ENCODE assay signal across 8 mouse cellular contexts in genomic region chr17:33928251-33928947, GRCm38 (mm10). TPM values are rescaled to one million over a fixed set of nuclear protein-coding genes. Genes with fewer than 3 reads are reported as not detected.
DNase-seq lines count a peak whose midpoint lies in the region; ATAC-seq and TF ChIP-seq lines count a peak whose summit lies in the region.

No protein-coding gene starts in this region.

- H3K36me3 ChIP-seq in megakaryocyte, embryonic 14.5 days (replicated peaks; ENCODE audit: low read length): peaks cover 76% of the 10 kb centered on the region
- peaks cover 30% of the 10 kb centered on the region for H3K36me3 ChIP-seq in limb, embryonic 14.5 days (ENCODE audit: control insufficient read depth, insufficient read depth, low read length)
- no peaks in the 10 kb centered on the region for H3K36me3 ChIP-seq in stomach, embryonic 16.5 days (ENCODE audit: control insufficient read depth, insufficient read depth, low read length)

- H3K27me3 ChIP-seq in megakaryocyte, embryonic 14.5 days (replicated peaks): no peaks in the 10 kb centered on the region
- no peaks in the 10 kb centered on the region for H3K27me3 ChIP-seq in limb, embryonic 14.5 days (ENCODE audit: control insufficient read depth, insufficient read depth, low read length)
- no peaks in the 10 kb centered on the region for H3K27me3 ChIP-seq in stomach, embryonic 16.5 days (ENCODE audit: control insufficient read depth, insufficient read depth, low read length)

- peaks cover 60% of the 10 kb centered on the region for H3K4me1 ChIP-seq in megakaryocyte, embryonic 14.5 days
- peaks cover 15% of the 10 kb centered on the region for H3K4me1 ChIP-seq in limb, embryonic 14.5 days (ENCODE audit: control insufficient read depth, insufficient read depth, low read length)
- H3K4me1 ChIP-seq in stomach, embryonic 16.5 days (ENCODE audit: control insufficient read depth, insufficient read depth, low read length): peaks cover 19% of the 10 kb centered on the region

- peak overlapping the region; percentile 100 for H3K4me3 ChIP-seq in megakaryocyte, embryonic 14.5 days (replicated peaks)
- peak overlapping the region; percentile 84 for H3K4me3 ChIP-seq in limb, embryonic 14.5 days (replicated peaks; ENCODE audit: low read length)
- H3K4me3 ChIP-seq in stomach, embryonic 16.5 days (replicated peaks; ENCODE audit: low read length): peak overlapping the region; percentile 63

- DNase-seq in cerebellum, adult 11-12 months: peak; percentile 42
- DNase-seq in cerebellum, postnatal 4 days (ENCODE audit: low spot score in 2 of 2): no peak
- no peak for DNase-seq in limb, embryonic 14.5 days (ENCODE audit: low spot score)
- no peak for DNase-seq in adipocyte (ENCODE audit: low spot score)

- ATAC-seq in megakaryocyte, adult 5-6 weeks (ENCODE audit: poor library complexity, severe bottlenecking): no peak
- ATAC-seq in limb, embryonic 14.5 days (ENCODE audit: low FRiP score, low read depth): no peak
- ATAC-seq in stomach, embryonic 16.5 days (ENCODE audit: insufficient read depth, low FRiP score): no peak
- ATAC-seq in erythroid progenitor cell, adult 5-6 weeks (replicated peaks; ENCODE audit: low FRiP score, poor library complexity, severe bottlenecking): no peak

- H3K9ac ChIP-seq in limb, embryonic 14.5 days (ENCODE audit: low read depth, low read length, severe bottlenecking): peak overlapping the region; percentile 72
- H3K9ac ChIP-seq in stomach, embryonic 16.5 days (ENCODE audit: low read length): peak overlapping the region; percentile 82

- H3K4me2 ChIP-seq in limb, embryonic 14.5 days (replicated peaks; ENCODE audit: low read depth, low read length, severe bottlenecking): peak overlapping the region; percentile 98
- peak overlapping the region; percentile 68 for H3K4me2 ChIP-seq in stomach, embryonic 16.5 days (ENCODE audit: low read depth, low read length)

- no peak for TF ChIP-seq POLR2A in limb, embryonic 14.5 days (IDR thresholded peaks at IDR 0.05; ENCODE audit: borderline replicate concordance, extremely low read depth, insufficient read depth, insufficient read length)

- H3K9me3 ChIP-seq in megakaryocyte, embryonic 14.5 days: no peaks in the 10 kb centered on the region
- H3K9me3 ChIP-seq in limb, embryonic 14.5 days (ENCODE audit: control insufficient read depth, low read length): no peaks in the 10 kb centered on the region
- H3K9me3 ChIP-seq in stomach, embryonic 16.5 days (replicated peaks; ENCODE audit: control insufficient read depth, low read length): no peaks in the 10 kb centered on the region

- 57% methylated on average over 21 of the region's 21 CpGs for WGBS in limb, embryonic 14.5 days
- 58% methylated on average over 21 of the region's 21 CpGs for WGBS in stomach, embryonic 16.5 days

- no peak overlapping the region for H3K27ac ChIP-seq in limb, embryonic 14.5 days (replicated peaks; ENCODE audit: low read depth, low read length)
- no peak overlapping the region for H3K27ac ChIP-seq in stomach, embryonic 16.5 days (ENCODE audit: low read length)

RNA-seq across cellular contexts. Expression of gene Rgl2, which starts 0.9 kb away (rescaled TPM):
- 90.4 and 221 TPM in 2 replicates for polyA plus RNA-seq in megakaryocyte, embryonic 14.5 days (2012; ENCODE audit: insufficient read depth, low replicate concordance)
- total RNA-seq in megakaryocyte, adult 5-6 weeks (2015): 33.6 and 38.2 TPM in 2 replicates
- total RNA-seq in megakaryocyte, adult 5-6 weeks (2017): 51.8 and 58.3 TPM in 2 replicates
- polyA plus RNA-seq in limb, embryonic 14.5 days (2012; rRNA removed): 193 and 265 TPM in 2 replicates
- 48.7 and 51.8 TPM in 2 replicates for polyA plus RNA-seq in limb, embryonic 14.5 days (2014; fragmentation: Nextera tagmentation; extraction: Ambion mirVana)
- 43.9 and 44.7 TPM in 2 replicates for polyA plus RNA-seq in stomach, embryonic 16.5 days (2015; fragmentation: Nextera tagmentation; extraction: Ambion mirVana)
- 8.6 and 13.4 TPM in 2 replicates for total RNA-seq in erythroid progenitor cell, adult 5-6 weeks (2015; ENCODE audit: low replicate concordance)
- total RNA-seq in erythroid progenitor cell, adult 5-6 weeks (2017; ENCODE audit: low replicate concordance): 11.3 and 29.0 TPM in 2 replicates

RNA-seq across cellular contexts. Expression of gene Pfdn6, which starts 11.7 kb away (rescaled TPM):
- polyA plus RNA-seq in megakaryocyte, embryonic 14.5 days (2012; ENCODE audit: insufficient read depth, low replicate concordance): 39.4 and 269 TPM in 2 replicates
- total RNA-seq in megakaryocyte, adult 5-6 weeks (2015): 84.1 and 88.3 TPM in 2 replicates
- 148 and 161 TPM in 2 replicates for total RNA-seq in megakaryocyte, adult 5-6 weeks (2017)
- polyA plus RNA-seq in limb, embryonic 14.5 days (2012; rRNA removed): 53.6 and 104 TPM in 2 replicates
- polyA plus RNA-seq in limb, embryonic 14.5 days (2014; fragmentation: Nextera tagmentation; extraction: Ambion mirVana): 135 and 142 TPM in 2 replicates
- 133 and 147 TPM in 2 replicates for polyA plus RNA-seq in stomach, embryonic 16.5 days (2015; fragmentation: Nextera tagmentation; extraction: Ambion mirVana)
- total RNA-seq in erythroid progenitor cell, adult 5-6 weeks (2015; ENCODE audit: low replicate concordance): 52.0 and 68.1 TPM in 2 replicates
- total RNA-seq in erythroid progenitor cell, adult 5-6 weeks (2017; ENCODE audit: low replicate concordance): 40.0 and 109 TPM in 2 replicates

RNA-seq across cellular contexts. Expression of gene Wdr46, which starts 12.1 kb away (rescaled TPM):
- polyA plus RNA-seq in megakaryocyte, embryonic 14.5 days (2012; ENCODE audit: insufficient read depth, low replicate concordance): 58.7 and 64.2 TPM in 2 replicates
- total RNA-seq in megakaryocyte, adult 5-6 weeks (2015): 12.2 and 12.4 TPM in 2 replicates
- 21.6 and 23.7 TPM in 2 replicates for total RNA-seq in megakaryocyte, adult 5-6 weeks (2017)
- 30.5 and 30.9 TPM in 2 replicates for polyA plus RNA-seq in limb, embryonic 14.5 days (2012; rRNA removed)
- 21.6 and 25.0 TPM in 2 replicates for polyA plus RNA-seq in limb, embryonic 14.5 days (2014; fragmentation: Nextera tagmentation; extraction: Ambion mirVana)
- polyA plus RNA-seq in stomach, embryonic 16.5 days (2015; fragmentation: Nextera tagmentation; extraction: Ambion mirVana): 19.0 and 23.1 TPM in 2 replicates
- 3.6 and 11.3 TPM in 2 replicates for total RNA-seq in erythroid progenitor cell, adult 5-6 weeks (2015; ENCODE audit: low replicate concordance)
- total RNA-seq in erythroid progenitor cell, adult 5-6 weeks (2017; ENCODE audit: low replicate concordance): 4.6 and 8.2 TPM in 2 replicates

RNA-seq across cellular contexts. Expression of gene Zbtb22, which starts 12.7 kb away (rescaled TPM):
- 45.3 and 51.7 TPM in 2 replicates for polyA plus RNA-seq in megakaryocyte, embryonic 14.5 days (2012; ENCODE audit: insufficient read depth, low replicate concordance)
- total RNA-seq in megakaryocyte, adult 5-6 weeks (2015): 13.7 and 14.0 TPM in 2 replicates
- total RNA-seq in megakaryocyte, adult 5-6 weeks (2017): 22.0 and 25.8 TPM in 2 replicates
- 27.9 and 34.0 TPM in 2 replicates for polyA plus RNA-seq in limb, embryonic 14.5 days (2012; rRNA removed)
- 10.1 and 10.8 TPM in 2 replicates for polyA plus RNA-seq in limb, embryonic 14.5 days (2014; fragmentation: Nextera tagmentation; extraction: Ambion mirVana)
- 11.4 and 12.5 TPM in 2 replicates for polyA plus RNA-seq in stomach, embryonic 16.5 days (2015; fragmentation: Nextera tagmentation; extraction: Ambion mirVana)
- total RNA-seq in erythroid progenitor cell, adult 5-6 weeks (2015; ENCODE audit: low replicate concordance): 11.7 and 23.8 TPM in 2 replicates
- total RNA-seq in erythroid progenitor cell, adult 5-6 weeks (2017; ENCODE audit: low replicate concordance): 20.3 and 28.8 TPM in 2 replicates

RNA-seq across cellular contexts. Expression of gene Tapbp, which starts 12.7 kb away (rescaled TPM):
- polyA plus RNA-seq in megakaryocyte, embryonic 14.5 days (2012; ENCODE audit: insufficient read depth, low replicate concordance): 362 and 606 TPM in 2 replicates
- 99.7 and 105 TPM in 2 replicates for total RNA-seq in megakaryocyte, adult 5-6 weeks (2015)
- 88.9 and 93.3 TPM in 2 replicates for total RNA-seq in megakaryocyte, adult 5-6 weeks (2017)
- polyA plus RNA-seq in limb, embryonic 14.5 days (2012; rRNA removed): 18.7 and 23.8 TPM in 2 replicates
- 28.9 and 30.5 TPM in 2 replicates for polyA plus RNA-seq in limb, embryonic 14.5 days (2014; fragmentation: Nextera tagmentation; extraction: Ambion mirVana)
- polyA plus RNA-seq in stomach, embryonic 16.5 days (2015; fragmentation: Nextera tagmentation; extraction: Ambion mirVana): 58.4 and 68.7 TPM in 2 replicates
- total RNA-seq in erythroid progenitor cell, adult 5-6 weeks (2015; ENCODE audit: low replicate concordance): 86.1 and 88.4 TPM in 2 replicates
- total RNA-seq in erythroid progenitor cell, adult 5-6 weeks (2017; ENCODE audit: low replicate concordance): 88.8 and 97.2 TPM in 2 replicates
